Mouse (Mus musculus): ENCODE results near the gene Ncoa7.

GRCm38 (mm10) chr10:30733148-30733785 lies 69.9 kb downstream of the Ncoa7 start:
- TF ChIP-seq POLR2A (IDR thresholded peaks at IDR 0.05; ENCODE audit: low read depth, low read length) (no peak), CTCF (IDR thresholded peaks at IDR 0.05; ENCODE audit: extremely low read depth, insufficient read depth, insufficient read length, insufficient replicate concordance) (no peak)

Data from spleen, adult 2 months (tissue).